Mouse (Mus musculus): ENCODE measurements around the gene Sod2. TPM values are rescaled to one million over a fixed set of nuclear protein-coding genes. Genes with fewer than 3 reads are reported as not detected.
A peak's percentile ranks its signal among the peaks of the same experiment; 100 is the strongest.
"Not testable (repeated sequence)": the region's sequence is repeated elsewhere in the genome, so short reads cannot be mapped to it uniquely, and the experiment has no call there.

Gene Sod2
- polyA plus RNA-seq, 1 experiment from 2014 or later = 118 TPM

DNA sequence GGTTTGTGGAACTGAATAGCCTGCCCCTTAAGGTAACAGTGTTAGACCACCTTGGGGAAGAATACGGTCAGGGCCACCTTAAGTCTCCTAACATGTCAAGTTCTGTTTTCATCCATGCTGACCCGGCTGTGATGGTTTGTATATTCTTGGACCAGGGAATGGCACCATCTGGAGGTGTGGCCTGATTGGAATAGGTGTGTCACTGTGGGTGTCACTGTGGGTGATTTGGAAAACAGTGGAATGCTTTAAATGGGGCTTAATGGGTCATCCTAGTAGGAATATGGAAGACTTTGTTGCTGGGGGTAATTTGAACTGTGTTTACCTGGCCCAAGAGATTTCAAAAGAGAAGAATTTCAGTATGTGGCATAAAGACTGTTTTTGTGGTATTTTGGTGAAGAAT lies 2.2 kb upstream of the Sod2 start:
- not testable (repeated sequence) for H3K4me1 ChIP-seq (ENCODE audit: control insufficient read depth, insufficient read depth, low read length); H3K27ac ChIP-seq (ENCODE audit: low read length); H3K36me3 ChIP-seq (ENCODE audit: control insufficient read depth, insufficient read depth, low read length); H3K9ac ChIP-seq (ENCODE audit: low read depth, low read length); H3K27me3 ChIP-seq (ENCODE audit: control insufficient read depth, insufficient read depth, low read depth, low read length); H3K4me3 ChIP-seq (ENCODE audit: low read depth, low read length); H3K9me3 ChIP-seq (replicated peaks; ENCODE audit: control insufficient read depth, low read length, poor library complexity, severe bottlenecking); H3K4me2 ChIP-seq (ENCODE audit: low read length); ATAC-seq
- WGBS = 85% methylated on average over 2 of the region's 2 CpGs

DNA sequence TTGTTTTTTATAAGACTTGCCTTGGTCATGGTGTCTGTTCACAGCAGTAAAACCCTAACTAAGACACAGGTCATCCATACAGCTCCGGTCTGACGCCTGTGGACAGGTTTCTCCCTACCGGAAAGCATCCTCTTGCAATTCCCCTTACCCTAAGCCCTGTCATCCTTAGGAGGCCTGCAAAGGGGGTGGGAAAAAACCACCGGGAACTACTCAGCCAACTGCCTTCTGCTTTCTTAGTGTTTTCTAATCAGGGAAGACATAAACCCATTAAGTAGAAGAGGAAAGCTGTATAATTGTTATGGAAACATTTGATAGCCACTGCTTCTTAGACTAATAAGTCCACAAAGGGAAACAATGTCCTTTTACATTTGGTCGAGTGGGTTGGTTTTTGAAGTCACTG lies 338 bp downstream of the Sod2 start:
- Histone ChIP-seq H3K27me3 (ENCODE audit: control insufficient read depth, insufficient read depth, low read depth, low read length) (no peaks in the 10 kb centered on the region), H3K4me3 (ENCODE audit: low read depth, low read length) (peak overlapping the region; percentile 91), H3K9ac (ENCODE audit: low read depth, low read length) (0 out of 2 replicates have a peak overlapping the region, but pooled peaks have one; percentile 87), H3K4me2 (ENCODE audit: low read length) (peak overlapping the region; percentile 82), H3K36me3 (ENCODE audit: control insufficient read depth, insufficient read depth, low read length) (peaks cover 1% of the 10 kb centered on the region), H3K27ac (ENCODE audit: low read length) (peak overlapping the region; percentile 90; the same call in 1 of the 2 replicates), H3K4me1 (ENCODE audit: control insufficient read depth, insufficient read depth, low read length) (peaks cover 14% of the 10 kb centered on the region), H3K9me3 (replicated peaks; ENCODE audit: control insufficient read depth, low read length, poor library complexity, severe bottlenecking) (no peaks in the 10 kb centered on the region)
- no peak for ATAC-seq
- 43% methylated on average over 5 of the region's 5 CpGs for WGBS

DNA sequence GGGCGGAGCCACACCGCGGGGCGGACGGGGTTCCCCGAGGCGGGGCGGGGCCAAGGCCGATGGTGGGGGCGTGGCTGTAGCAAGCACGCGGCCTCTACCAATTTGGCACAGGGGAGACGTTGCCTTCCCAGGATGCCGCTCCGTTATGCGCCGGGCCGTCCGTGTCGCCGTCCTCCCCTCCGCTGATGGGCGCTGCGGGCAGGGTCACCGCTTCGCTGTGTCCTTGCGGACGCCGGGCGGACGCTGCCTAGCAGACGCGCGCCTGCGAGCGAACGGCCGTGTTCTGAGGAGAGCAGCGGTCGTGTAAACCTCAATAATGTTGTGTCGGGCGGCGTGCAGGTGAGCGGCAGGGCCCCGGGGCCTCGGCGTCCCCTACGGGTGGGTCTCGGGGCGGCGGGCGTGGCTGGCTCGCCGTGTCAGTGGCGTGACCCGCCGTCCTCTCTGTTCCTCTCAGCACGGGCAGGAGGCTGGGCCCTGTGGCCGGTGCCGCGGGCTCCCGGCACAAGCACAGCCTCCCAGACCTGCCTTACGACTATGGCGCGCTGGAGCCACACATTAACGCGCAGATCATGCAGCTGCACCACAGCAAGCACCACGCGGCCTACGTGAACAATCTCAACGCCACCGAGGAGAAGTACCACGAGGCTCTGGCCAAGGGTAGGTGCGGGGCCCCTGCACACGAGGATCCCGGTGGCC lies 1.2 kb downstream of the Sod2 start:
- no peaks in the 10 kb centered on the region for H3K27me3 ChIP-seq (ENCODE audit: control insufficient read depth, insufficient read depth, low read depth, low read length)
- WGBS = under 1% methylated on average over 73 of the region's 76 CpGs
- peaks cover 14% of the 10 kb centered on the region for H3K4me1 ChIP-seq (ENCODE audit: control insufficient read depth, insufficient read depth, low read length)
- H3K9me3 ChIP-seq (replicated peaks; ENCODE audit: control insufficient read depth, low read length, poor library complexity, severe bottlenecking) = no peaks in the 10 kb centered on the region
- peak overlapping the region; percentile 82 for H3K4me2 ChIP-seq (ENCODE audit: low read length)
- peak overlapping the region; percentile 90 for H3K27ac ChIP-seq (ENCODE audit: low read length)
- H3K4me3 ChIP-seq (ENCODE audit: low read depth, low read length) = peak overlapping the region; percentile 91
- H3K9ac ChIP-seq (ENCODE audit: low read depth, low read length) = peak overlapping the region; percentile 87
- peaks cover 4% of the 10 kb centered on the region for H3K36me3 ChIP-seq (ENCODE audit: control insufficient read depth, insufficient read depth, low read length)
- peak; percentile 98 for ATAC-seq

DNA sequence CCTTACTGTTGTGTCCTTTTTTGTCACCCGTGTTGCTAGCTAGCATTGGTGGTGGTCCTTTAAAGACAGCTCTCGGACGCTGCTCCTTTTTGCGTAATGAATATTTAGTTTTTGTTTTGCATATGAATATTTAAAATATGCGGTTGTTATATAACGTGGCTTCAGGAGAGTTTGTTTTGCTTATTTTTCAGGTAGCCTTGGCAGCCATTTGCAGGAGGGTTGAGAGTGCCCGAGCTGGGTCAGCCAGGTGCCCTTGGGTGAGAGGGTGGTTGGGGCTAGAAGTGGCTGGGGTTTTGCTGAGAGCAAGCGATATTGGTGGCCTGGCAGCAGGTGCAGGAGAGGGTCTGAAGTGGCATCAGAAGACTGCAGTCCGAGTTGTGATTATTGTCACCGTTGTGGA lies 1.9 kb downstream of the Sod2 start:
- H3K4me3 ChIP-seq (ENCODE audit: low read depth, low read length) = peak overlapping the region; percentile 91
- 1% methylated on average over 10 of the region's 10 CpGs for WGBS
- H3K9me3 ChIP-seq (replicated peaks; ENCODE audit: control insufficient read depth, low read length, poor library complexity, severe bottlenecking) = no peaks in the 10 kb centered on the region
- peak overlapping the region; percentile 87 for H3K9ac ChIP-seq (ENCODE audit: low read depth, low read length)
- peak; percentile 21; the same call in 1 of the 2 replicates for ATAC-seq
- peak overlapping the region; percentile 82 for H3K4me2 ChIP-seq (ENCODE audit: low read length)
- peak overlapping the region; percentile 90 for H3K27ac ChIP-seq (ENCODE audit: low read length)
- peaks cover 9% of the 10 kb centered on the region for H3K36me3 ChIP-seq (ENCODE audit: control insufficient read depth, insufficient read depth, low read length)
- peaks cover 14% of the 10 kb centered on the region for H3K4me1 ChIP-seq (ENCODE audit: control insufficient read depth, insufficient read depth, low read length)
- no peaks in the 10 kb centered on the region for H3K27me3 ChIP-seq (ENCODE audit: control insufficient read depth, insufficient read depth, low read depth, low read length)

DNA sequence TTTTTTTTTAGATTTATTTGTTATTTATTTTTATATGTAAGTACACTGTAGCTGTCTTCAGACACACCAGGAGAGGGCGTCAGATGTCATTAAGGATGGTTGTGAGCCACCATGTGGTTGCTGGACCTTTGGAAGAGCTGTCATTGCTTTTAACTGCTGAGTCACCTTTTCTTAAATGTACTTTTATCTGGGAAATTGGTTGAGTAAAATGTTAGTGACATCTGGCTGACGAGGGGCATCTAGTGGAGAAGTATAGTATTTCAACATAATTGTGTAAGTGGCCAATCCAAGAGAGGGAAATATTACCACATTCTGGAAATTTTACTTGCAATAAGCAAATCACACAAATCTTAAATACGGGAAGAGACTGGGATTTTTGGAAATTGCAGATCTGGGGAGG lies 3.2 kb downstream of the Sod2 start:
- Histone ChIP-seq H3K27me3 (ENCODE audit: control insufficient read depth, insufficient read depth, low read depth, low read length) (no peaks in the 10 kb centered on the region), H3K9ac (ENCODE audit: low read depth, low read length) (no peak overlapping the region), H3K9me3 (replicated peaks; ENCODE audit: control insufficient read depth, low read length, poor library complexity, severe bottlenecking) (no peaks in the 10 kb centered on the region), H3K27ac (ENCODE audit: low read length) (no peak overlapping the region), H3K4me1 (ENCODE audit: control insufficient read depth, insufficient read depth, low read length) (peaks cover 14% of the 10 kb centered on the region), H3K4me2 (ENCODE audit: low read length) (no peak overlapping the region), H3K4me3 (ENCODE audit: low read depth, low read length) (no peak overlapping the region), H3K36me3 (ENCODE audit: control insufficient read depth, insufficient read depth, low read length) (peaks cover 13% of the 10 kb centered on the region)
- no peak for ATAC-seq
- WGBS = 34% methylated on average over 3 of the region's 3 CpGs

DNA sequence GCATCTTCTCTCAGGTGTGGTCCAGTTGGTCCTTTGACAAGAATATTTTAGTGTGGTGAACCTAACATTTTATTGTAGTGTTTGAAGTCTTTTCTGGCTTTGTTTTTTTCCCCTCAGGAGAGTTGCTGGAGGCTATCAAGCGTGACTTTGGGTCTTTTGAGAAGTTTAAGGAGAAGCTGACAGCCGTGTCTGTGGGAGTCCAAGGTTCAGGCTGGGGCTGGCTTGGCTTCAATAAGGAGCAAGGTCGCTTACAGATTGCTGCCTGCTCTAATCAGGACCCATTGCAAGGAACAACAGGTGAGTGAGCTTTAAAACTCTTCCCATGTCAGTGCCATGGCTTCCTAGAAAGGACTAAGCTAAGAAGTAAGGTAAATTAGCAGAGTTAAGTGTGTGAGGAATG lies 6.7 kb downstream of the Sod2 start:
- Histone ChIP-seq H3K4me3 (ENCODE audit: low read depth, low read length) (no peak overlapping the region), H3K27ac (ENCODE audit: low read length) (no peak overlapping the region), H3K4me1 (ENCODE audit: control insufficient read depth, insufficient read depth, low read length) (peaks cover 14% of the 10 kb centered on the region), H3K27me3 (ENCODE audit: control insufficient read depth, insufficient read depth, low read depth, low read length) (no peaks in the 10 kb centered on the region), H3K9me3 (replicated peaks; ENCODE audit: control insufficient read depth, low read length, poor library complexity, severe bottlenecking) (no peaks in the 10 kb centered on the region), H3K36me3 (ENCODE audit: control insufficient read depth, insufficient read depth, low read length) (peaks cover 17% of the 10 kb centered on the region), H3K4me2 (ENCODE audit: low read length) (no peak overlapping the region), H3K9ac (ENCODE audit: low read depth, low read length) (no peak overlapping the region)
- ATAC-seq = no peak
- WGBS = 64% methylated on average over 3 of the region's 3 CpGs

DNA sequence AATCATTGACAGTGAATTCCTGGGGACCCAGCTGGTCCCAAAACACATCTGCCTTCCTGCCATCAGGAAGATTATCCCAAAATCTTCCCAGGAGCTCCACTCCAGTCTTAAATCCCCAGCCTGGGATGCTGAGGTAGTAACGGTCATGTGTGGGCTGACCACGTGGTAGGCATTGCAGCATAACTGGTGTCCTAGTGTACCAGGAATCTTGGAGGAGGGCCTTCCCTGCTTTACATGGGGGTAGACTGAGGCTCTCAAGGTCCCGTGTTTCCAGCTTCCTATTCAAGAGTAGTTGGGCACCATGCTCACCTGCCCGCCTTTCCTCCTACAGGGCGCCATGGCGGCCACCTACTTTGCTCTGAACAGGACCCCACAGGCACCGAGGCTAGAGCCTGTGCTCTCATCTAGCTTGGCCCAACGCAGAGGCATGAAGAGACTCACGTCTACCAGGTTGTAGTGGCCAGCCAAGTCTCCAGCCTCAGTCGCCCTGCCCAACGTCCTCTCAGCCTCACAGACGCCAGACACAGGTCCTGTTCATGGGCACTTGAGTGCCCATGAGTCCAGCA lies 30.1 kb downstream of the Sod2 start:
- ATAC-seq; H3K4me2 ChIP-seq (ENCODE audit: low read length); H3K27ac ChIP-seq (ENCODE audit: low read length); H3K4me3 ChIP-seq (ENCODE audit: low read depth, low read length); H3K27me3 ChIP-seq (ENCODE audit: control insufficient read depth, insufficient read depth, low read depth, low read length); H3K4me1 ChIP-seq (ENCODE audit: control insufficient read depth, insufficient read depth, low read length); H3K9me3 ChIP-seq (replicated peaks; ENCODE audit: control insufficient read depth, low read length, poor library complexity, severe bottlenecking); H3K9ac ChIP-seq (ENCODE audit: low read depth, low read length); H3K36me3 ChIP-seq (ENCODE audit: control insufficient read depth, insufficient read depth, low read length): not testable (repeated sequence)
- 85% methylated on average over 3 of the region's 12 CpGs for WGBS

DNA sequence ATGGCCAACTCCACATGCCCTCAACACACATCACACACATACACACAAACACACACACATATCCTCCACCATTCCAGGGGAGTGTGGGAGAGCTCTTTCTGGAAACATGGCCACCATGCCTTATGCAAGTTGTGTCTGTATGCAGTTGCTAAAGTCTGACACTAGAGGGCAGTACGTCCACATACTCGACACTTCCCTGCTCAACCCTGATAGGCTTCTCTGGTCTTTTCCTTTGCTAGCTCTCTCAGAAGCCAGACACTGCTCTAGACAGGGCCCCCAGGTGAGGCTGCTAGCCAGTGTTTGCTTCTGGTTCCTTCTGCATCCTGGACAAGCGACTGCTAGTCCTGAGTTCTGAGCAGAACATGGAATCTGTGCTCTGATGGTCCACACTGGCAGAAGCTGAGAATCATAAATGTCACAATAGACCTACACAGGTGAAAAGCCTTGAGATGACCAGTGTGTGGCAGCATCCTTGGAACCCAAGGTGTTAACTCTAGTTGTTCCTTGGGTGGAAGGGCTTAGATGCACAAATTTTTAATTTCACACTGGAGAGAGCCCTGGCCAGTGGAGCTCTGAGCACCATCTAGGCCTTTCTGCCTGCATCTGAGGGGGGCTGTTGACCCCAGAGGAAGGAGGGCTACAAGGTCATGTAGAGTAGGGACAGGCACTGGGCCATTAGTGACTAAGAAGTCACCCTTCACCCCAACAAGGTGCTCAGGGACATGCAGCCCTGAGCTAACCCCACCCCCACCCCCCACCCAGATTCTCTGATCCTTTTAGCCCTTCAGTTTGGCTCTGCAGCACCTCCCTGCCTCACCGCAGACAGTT lies 37.4 kb downstream of the Sod2 start:
- 5% methylated on average over 3 of the region's 4 CpGs for WGBS
- not testable (repeated sequence) for H3K36me3 ChIP-seq (ENCODE audit: control insufficient read depth, insufficient read depth, low read length); H3K4me2 ChIP-seq (ENCODE audit: low read length)

More for the DNA sequence above, 37.4 kb downstream of the Sod2 start:
- H3K27ac ChIP-seq (ENCODE audit: low read length); H3K4me1 ChIP-seq (ENCODE audit: control insufficient read depth, insufficient read depth, low read length); H3K4me3 ChIP-seq (ENCODE audit: low read depth, low read length); H3K9ac ChIP-seq (ENCODE audit: low read depth, low read length); H3K9me3 ChIP-seq (replicated peaks; ENCODE audit: control insufficient read depth, low read length, poor library complexity, severe bottlenecking); H3K27me3 ChIP-seq (ENCODE audit: control insufficient read depth, insufficient read depth, low read depth, low read length): not testable (repeated sequence)
- peak; percentile 94 for ATAC-seq
